In the genomic region with DNA sequence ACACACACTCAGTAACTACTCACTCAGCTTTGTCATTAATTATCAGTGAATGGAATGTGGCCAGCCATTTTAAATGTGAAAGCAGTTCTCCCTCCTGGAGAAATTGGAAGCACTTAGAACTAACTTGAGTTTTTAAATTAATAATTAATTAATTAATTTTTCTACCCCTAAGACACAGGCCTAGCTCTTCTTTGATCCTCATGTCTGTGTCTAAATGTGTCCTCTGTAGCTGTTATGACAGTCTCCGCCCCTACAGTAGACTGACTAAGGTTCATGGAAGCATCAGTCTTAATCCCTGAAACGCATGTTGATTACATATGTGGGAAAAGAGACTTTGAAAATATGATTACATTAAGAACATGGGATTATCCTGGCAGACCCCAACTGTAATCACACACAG, we compare ENCODE assay signal across 21 mouse cellular contexts.
DNase-seq lines count a peak whose midpoint lies in the region; ATAC-seq and TF ChIP-seq lines count a peak whose summit lies in the region.
"Had no signal": no experiment of that assay in that cellular context is flagged by ENCODE, and none has a peak within 500 bp of the region (broad histone marks: within the 10 kb centered on the region; RNA-seq: fewer than 3 reads in every experiment).

No protein-coding gene starts in this region.

- H3K27me3 ChIP-seq in kidney, postnatal 0 days (ENCODE audit: insufficient read depth, low read length): no peaks in the 10 kb centered on the region
- H3K27me3 ChIP-seq: embryonic facial prominence, embryonic 13.5 days; embryonic facial prominence, embryonic 15.5 days; forebrain, embryonic 12.5 days had no signal

- no peak overlapping the region for H3K4me2 ChIP-seq in kidney, postnatal 0 days (ENCODE audit: low read length)
- H3K4me2 ChIP-seq: embryonic facial prominence, embryonic 13.5 days; embryonic facial prominence, embryonic 15.5 days; forebrain, embryonic 12.5 days had no signal

- 93% methylated on average over 2 of the region's 2 CpGs for WGBS in kidney, postnatal 0 days

- no peak overlapping the region for H3K9ac ChIP-seq in kidney, postnatal 0 days (ENCODE audit: low read depth, low read length)
- H3K9ac ChIP-seq: embryonic facial prominence, embryonic 13.5 days; embryonic facial prominence, embryonic 15.5 days; forebrain, embryonic 12.5 days had no signal

- H3K4me1 ChIP-seq in kidney, postnatal 0 days (replicated peaks; ENCODE audit: insufficient read depth, low read length): no peaks in the 10 kb centered on the region
- H3K4me1 ChIP-seq: embryonic facial prominence, embryonic 15.5 days; forebrain, embryonic 12.5 days had no signal

- H3K36me3 ChIP-seq in kidney, postnatal 0 days (ENCODE audit: insufficient read depth, low read length): no peaks in the 10 kb centered on the region
- H3K36me3 ChIP-seq: embryonic facial prominence, embryonic 13.5 days; embryonic facial prominence, embryonic 15.5 days; forebrain, embryonic 10.5 days; forebrain, embryonic 12.5 days had no signal

- no peak overlapping the region for H3K4me3 ChIP-seq in kidney, postnatal 0 days (replicated peaks; ENCODE audit: low read depth, low read length)
- H3K4me3 ChIP-seq: embryonic facial prominence, embryonic 13.5 days; embryonic facial prominence, embryonic 15.5 days; erythroblast, embryonic 14.5 days; forebrain, embryonic 10.5 days; forebrain, embryonic 12.5 days had no signal

- H3K27ac ChIP-seq in kidney, postnatal 0 days: no peak overlapping the region
- H3K27ac ChIP-seq: embryonic facial prominence, embryonic 13.5 days; embryonic facial prominence, embryonic 15.5 days; forebrain, embryonic 10.5 days; forebrain, embryonic 12.5 days had no signal

- H3K9me3 ChIP-seq in kidney, postnatal 0 days (replicated peaks; ENCODE audit: low read length): no peaks in the 10 kb centered on the region
- H3K9me3 ChIP-seq: embryonic facial prominence, embryonic 13.5 days; embryonic facial prominence, embryonic 15.5 days; forebrain, embryonic 10.5 days; forebrain, embryonic 12.5 days had no signal

- peak; percentile 56 for ATAC-seq in kidney, postnatal 0 days (replicated peaks; ENCODE audit: low FRiP score, low read depth)
- ATAC-seq: forebrain, embryonic 14.5 days; forebrain, embryonic 16.5 days had no signal

- peak; percentile 31 for DNase-seq in kidney, adult 9 months
- no peak for DNase-seq in kidney, postnatal 4 days
- no peak for DNase-seq in kidney, postnatal 0 days (ENCODE audit: low spot score)
- DNase-seq in kidney, adult 11 months: no peak
- DNase-seq: adrenal gland, adult 2 months; adrenal gland, postnatal 10 days; adrenal gland, postnatal 25 days; cerebellum, adult 11 months; cerebellum, adult 18-20 months; cerebellum, adult 8-10 months; cerebellum, adult 9-11 months; cerebellum, postnatal 14 days; cerebellum, postnatal 36 days; embryo, embryonic 11 days had no signal

- no peak for TF ChIP-seq CTCF in kidney, postnatal 0 days (IDR thresholded peaks at IDR 0.05; ENCODE audit: low read depth)
